Mouse (Mus musculus) cerebellum, adult 8-10 months (tissue): ENCODE measurements at regions not wholly inside any gene's neighbourhood (a gene's known extent, or its start where the extent isn't known, plus 50 kb on each side); places are given as distances from the start of the nearest gene placed in this dataset.

ENCODE experiments used
- DNase-seq: peaks from one replicate; pipeline ENCODE4 v3.0.0; 2022

DNA sequence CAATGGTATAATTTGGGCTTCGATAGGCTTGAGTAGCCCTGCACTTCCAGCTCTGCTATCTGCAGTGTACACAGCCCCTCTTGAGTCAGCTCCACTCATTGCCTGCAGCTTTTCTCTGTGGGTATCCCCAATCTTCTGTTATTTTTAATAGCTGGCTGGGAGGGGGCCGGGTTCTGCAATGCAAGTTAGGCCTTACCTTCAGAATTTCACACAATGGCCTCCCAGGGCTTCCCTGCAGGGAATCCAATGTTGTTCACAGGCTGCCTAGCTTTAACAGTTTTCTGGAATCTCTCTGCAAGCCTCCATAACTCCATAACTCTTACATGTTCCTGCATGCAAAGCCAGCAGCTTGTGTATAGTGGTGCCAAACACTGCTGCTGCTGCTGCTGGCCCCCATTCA is 197.7 kb upstream of the Fam92a start:
- no peak for DNase-seq

DNA sequence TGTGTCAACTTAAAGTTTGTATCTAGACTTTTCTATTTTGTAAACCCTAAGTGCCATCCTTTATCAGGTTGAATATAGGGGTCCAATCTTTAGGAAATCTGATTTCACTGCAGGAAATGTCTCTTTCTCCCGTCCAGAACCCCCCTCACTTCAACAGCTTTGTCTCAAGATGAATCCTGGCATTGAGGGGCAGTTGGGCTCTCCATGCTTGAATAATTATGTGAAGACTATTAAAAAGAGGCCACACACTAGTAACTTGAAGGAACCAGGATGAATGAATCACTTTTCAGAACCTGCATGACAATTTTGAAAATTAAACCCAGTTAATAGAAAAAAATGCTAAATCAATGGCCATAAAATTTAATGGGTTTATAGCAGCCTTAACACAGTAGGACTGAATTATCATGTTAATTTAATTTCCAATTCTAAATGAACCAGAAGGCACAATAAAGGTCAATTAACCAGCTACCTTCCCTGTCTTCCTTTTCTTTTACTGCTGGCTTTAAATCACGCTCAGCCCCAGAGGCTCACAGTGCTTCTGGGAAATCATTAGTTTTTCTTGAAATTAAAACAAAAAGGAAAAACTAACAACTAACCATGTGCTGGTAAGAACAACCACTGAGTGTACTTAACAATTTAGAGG is 185.3 kb upstream of the Fam92a start:
- DNase-seq: no peak

DNA sequence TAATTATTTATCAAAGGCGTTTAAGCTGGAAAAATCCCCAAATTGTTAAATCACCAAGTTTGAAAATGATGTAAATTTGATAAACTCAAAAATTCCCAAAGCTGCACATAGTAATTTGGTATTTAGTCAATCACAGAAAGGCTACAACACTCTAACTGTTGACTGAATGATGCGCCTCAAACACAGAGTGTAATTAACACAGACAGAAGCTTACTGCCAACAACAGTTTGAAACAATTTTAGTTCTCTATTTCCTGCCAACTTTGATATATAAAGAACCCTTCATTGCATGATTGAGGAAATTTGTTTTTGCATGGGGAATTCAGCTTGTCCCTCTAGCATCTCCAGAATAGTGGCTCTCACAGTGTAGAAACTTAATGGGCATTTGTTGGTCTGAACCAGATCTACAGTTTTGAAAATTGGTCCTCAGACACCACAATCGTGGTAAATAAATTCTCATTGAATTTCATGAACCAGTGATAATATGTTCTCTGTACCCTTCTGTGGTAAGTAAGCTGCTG is 181.6 kb upstream of the Fam92a start:
- no peak for DNase-seq

DNA sequence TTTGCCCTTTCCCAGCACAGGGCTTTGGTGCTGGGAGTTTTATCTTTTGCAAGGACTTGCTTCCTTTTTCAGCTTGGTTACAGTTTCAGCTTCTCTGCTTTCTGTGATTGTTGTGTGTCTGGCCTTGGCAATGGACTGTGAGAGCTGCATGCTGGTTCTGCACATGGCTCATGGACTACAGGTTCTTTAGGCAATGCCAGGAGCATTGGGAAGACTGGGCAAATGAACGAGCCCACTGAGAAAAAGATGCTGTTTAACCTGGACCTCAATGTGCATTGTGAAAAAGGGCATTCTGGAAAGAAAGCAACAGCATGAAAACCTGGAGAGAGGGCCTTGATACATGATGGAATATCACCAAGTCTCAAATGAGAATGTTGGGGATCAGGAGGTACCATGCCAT is 167.4 kb upstream of the Fam92a start:
- DNase-seq: no peak

DNA sequence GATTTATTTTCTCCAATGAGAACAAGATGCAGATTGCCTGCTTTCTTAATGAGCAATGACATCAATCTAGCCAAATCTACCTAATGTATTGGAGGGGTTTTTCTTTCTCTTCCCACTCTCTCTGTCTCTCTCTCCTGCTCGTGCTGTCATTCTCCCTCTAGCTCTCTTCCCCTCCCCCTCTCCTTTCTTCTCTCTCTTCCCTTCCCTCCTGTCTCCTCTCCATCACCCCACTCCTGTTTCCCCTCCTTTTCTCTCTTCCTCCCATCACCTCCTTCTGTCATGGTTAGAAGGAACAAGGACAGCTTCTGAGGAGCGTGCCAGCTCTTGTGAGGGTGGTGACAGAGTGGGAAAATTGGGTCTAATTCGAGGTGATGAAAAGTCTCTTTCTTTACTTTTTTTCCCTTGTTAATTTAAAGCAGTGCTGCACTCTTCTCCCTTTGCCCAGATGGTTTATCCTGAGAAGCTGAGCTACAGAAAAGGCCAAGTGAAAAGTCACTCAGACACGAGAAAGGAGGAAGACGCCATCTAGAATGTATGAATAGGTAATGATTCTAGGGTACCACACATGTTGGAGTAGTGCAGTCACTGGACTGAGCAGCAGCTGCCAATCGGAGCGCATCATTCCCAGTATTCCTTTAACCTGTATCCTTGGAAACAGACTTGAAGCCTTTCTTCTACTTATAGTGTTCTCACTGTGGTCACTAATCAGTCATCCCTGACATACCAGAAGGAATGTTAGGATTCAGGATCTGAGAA is 163.2 kb upstream of the Fam92a start:
- DNase-seq: no peak

DNA sequence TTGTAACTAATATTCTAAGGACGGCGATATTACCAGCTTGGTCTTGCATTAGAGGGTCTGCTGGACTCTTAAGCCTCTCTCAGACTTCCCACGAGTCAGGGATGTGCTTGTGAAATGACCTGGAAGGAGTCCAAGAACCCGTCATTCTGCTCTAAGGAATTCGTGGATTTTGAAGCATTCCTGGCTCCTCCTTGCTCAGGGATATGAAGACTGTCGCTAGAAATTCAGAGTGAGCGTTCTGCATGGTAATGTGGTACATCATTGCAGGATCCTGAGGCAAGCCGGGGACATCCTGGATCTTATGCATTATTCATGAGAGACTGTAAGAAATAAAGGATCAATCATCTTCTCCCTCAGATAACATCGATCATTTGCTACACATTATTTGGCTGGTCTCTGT is 162.6 kb upstream of the Fam92a start:
- DNase-seq: no peak

DNA sequence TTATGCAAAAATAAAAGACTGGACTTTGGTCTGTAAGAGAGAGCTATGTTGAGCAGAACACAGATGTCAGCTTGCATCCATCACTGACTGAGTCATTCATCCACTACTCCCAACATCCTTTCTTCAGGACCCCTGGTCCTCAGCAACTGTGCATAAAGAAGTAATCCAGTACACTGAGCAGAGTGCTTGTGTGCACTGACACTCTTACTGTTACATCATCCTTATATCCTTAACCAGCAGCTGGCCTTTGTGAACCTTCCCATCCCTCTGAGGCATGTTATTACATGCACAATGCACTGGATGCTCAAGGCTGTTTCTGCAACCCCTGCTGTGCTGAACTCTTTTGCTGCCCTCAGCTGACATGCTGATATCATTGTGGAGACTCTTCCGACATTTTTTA is 144.2 kb upstream of the Fam92a start:
- no peak for DNase-seq

DNA sequence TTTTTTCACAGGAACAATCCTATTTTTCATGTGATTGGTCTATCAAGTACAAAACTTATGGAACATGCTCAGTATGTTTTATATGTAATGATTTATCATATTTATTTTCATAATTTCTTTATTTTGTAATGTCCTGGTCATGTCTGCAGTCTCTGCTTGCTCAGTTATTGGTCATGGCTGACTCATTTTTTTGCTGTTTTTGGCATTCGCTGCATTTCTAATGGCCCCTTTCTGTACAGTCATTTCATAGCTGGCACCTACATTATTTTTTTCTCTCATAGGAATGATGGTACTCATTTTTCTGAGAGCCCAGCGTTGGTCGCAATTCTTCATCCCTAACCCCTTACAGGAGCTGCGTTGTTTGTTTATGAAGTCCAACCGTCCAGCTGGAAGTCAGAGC is 136.5 kb upstream of the Fam92a start:
- DNase-seq: no peak

DNA sequence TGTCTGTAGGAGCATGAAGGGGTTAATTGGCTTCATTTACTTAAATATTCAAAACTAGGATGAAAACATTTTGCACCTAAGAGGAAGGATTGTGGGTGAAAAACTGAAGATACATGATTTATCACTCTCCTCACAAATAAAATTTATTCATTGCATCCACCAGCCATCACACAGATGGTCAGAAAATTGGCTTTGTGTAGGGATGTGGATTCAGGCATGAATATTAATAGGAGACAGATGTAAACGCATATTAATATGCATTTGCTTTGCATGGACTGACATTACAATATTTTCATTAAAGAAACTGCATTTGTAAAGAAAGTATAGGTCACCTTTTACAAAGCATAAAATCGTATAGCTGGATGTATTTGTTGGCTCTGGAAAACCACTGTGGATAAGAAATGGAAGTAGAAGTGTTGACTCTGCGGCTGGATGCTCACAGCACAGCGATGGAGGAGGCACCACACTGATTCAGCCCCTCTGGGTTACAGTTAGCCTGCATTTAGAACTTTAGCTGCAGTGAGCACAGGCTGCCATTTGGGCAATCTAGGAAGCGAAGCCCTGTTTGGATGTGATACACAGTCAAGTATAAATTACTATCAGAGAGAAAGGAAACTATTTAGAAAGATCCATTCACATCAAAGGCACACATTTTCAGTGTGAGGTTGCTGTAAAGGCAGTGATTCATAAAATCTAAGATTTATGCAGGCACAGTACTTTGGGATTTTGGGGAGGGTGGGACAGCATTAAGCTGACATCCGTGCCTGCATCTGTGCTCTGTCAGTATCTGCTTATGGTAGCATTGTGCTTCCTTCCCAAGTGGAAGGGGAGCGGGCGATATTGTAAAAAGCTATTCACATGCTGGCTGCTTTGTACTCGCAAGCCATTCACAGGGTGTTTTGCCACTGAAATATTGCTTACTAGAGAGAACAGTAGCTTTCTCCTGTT is 135.1 kb upstream of the Fam92a start:
- no peak for DNase-seq

DNA sequence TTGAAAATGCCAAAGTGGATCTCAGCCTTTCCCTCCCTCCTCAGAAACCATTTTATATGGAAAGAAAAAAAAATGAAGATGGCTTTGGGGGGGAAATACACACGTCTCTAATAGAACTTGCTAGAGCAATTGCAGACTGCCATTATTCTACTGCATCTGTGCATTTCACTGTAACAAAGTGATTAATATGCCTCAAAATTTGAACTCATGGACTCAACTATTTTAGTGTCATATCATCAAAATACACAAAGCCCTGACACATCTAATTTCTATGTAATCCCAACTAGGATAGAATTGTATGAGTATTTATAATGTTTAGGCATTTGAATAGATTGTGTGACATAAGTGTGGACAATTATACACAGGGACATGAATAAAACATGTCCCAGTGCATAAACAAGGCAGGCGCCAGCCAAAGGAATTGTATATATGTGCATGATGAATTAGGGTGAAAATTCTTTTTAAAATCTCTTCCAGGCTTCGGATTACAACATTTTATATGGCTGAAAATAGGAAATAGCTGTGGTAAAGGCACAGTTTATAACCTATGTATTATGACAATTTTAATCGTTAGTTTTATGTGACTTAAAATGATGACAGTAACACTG is 115.4 kb upstream of the Fam92a start:
- no peak for DNase-seq

DNA sequence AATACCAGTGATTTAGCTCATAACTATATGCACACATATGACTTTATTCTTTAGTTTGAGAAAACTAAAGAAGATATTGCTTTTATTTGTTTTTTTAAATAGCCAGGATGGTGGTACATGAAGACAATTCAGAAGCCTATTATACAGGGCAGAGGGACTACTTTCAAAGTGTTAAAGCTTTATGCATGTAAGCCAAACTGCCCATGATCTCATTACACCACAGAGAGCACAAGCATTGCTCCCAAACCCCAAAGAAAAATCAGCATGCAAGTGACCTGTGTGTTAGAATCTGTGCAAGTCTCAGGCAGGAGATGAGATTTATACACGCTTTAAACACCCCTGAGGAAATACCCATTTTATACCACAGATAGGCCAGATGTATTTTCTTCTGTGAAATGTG is 114.6 kb upstream of the Fam92a start:
- no peak for DNase-seq

DNA sequence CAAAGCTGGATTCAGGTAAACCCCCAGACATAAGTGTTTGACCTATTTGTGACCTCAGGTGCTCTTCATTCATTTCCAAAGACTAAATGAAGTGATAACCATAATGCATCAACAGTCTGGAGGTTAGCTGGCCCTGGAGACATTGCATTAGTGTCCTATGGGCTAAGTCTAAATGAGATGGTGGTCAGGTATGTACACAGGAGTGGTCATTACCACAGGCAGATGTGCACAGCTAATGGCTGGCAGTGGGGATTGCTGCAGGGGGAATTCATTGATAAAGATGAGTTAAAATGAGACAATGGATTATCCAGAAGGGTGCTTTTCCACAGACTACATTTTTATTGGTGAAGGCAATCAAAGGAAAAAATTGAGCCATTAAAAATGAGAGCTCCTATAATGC is 114.2 kb upstream of the Fam92a start:
- DNase-seq: no peak

DNA sequence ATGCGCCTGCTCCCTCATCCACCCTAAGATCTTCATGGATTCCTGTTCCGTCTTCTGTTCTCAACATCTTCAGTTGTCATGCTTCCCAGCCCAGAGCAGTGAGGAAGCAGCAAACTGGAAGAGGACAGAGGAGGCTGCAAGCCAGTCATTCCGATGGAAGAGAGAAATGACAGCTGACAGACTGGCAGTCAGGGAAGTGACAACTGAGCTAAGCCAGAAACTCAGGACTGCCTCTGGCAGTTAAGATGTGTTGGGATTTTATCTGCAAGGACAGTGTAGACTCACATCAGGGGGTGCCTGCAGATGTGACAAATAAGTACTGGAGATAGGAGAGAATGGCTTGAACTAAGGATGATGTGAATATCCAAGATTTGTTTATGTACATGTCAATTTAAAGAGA is 106.1 kb upstream of the Fam92a start:
- no peak for DNase-seq

DNA sequence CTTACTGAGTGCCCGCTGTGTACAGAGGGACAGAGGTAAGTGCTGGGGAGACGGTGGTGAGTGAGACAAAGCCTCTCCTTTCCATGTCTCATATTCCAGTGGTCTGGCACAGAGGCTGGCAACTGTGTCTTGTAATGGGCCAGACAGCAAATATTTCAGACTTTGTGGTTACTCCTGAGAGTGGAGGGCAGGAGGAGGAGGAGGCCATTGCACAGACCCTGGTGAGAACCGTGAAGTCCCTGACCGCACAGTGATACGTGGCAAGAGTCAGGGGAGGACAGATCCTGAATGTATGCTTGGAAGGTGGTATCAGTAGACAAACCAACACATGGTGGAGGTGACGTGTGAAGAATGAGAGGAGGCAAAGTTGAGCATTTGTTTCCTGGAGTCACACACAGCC is 101.6 kb upstream of the Fam92a start:
- DNase-seq: no peak

DNA sequence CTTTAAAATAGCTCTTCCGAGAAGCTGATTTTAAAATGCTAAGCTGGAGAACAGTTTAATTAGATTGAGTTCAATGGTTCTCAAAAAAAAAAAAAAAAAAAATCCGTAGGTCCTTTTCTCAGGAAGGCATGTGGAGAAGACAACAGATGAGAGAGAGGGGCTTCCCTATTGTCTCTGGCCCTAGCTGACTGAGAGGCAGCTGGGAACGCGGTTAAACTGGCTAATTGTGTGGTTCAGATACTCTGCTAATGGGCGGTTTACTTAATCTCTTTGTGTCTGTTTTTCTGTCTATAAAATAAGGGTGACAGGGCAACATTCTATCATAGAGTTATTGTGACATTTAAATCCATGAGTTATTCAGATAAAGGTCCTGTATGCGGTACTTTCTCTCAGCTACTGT is 101.1 kb upstream of the Fam92a start:
- no peak for DNase-seq

DNA sequence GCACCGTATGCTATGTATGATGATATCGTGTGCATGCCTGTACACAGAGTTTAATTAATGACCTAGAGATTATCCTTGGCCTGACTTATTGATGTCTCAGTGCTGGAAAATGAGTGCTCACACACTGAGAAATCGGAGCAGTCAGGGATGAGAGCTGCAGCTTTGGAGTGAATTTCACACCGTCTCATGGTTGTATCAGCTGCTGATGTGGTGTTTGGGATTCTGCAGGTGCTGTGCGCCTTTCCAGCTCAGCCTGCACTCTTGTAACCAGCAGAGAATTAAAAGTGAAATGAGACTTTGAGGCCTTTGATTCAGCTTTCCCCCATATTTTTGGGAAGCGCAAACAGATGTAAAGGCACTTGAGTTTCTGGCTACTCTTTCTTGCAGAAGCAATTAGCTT is 100.6 kb upstream of the Fam92a start:
- no peak for DNase-seq

DNA sequence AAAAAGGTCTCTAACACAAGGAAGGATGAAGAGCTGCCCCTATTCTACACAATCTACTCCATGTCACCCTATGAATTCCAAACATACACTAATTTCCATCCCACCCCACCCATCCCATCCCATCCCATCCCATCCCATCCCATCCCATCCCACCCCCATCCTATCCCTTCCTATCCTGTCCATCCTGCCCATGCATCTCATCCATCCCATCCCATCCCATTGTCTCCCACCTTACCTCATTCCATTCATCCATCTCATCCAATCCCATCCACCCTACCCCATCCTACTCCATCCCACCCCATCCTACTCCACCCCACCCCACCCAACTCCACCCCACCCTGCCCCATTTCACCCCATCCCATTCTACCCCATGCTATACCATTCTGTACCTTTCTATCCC is 91.9 kb upstream of the Fam92a start:
- no peak for DNase-seq

DNA sequence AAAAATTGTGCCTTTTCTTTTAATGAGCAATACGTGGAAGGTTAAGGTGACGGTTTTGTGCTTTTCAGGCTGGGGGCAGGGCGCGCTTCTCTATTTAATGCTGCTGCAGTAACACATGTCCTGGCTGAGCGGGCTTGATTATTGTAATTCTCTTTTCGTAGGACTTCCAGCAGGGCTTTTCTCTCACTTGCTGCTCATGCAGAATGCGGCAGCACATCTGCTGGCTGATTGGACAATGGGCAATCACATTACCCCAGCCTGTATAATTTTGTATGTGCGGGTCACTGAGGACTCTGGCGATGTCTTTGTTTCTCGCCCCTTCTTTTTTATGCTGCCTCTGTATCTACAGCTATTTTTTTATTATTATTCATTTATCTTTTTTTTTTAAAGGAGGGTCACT is 91.4 kb upstream of the Fam92a start:
- DNase-seq: no peak

DNA sequence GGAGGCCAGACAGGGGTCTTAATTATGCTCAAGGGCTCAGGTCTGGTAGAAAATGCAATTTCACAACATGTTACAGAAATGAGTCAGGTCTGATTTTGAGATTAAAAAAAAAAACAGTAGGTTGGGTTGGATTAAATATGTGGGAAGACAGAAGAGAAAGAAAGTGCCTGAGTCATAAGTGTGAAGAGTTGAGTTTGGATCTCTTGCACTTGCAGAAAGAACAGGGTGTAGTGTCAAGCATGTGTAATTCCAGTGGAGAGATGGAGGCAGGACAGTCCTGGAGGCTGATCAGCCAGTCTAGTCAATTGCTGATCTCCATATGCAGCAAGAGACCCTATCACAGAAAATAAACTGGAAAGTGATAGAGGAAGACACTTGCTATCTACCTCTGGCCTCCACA is 76.2 kb upstream of the Fam92a start:
- DNase-seq: no peak

DNA sequence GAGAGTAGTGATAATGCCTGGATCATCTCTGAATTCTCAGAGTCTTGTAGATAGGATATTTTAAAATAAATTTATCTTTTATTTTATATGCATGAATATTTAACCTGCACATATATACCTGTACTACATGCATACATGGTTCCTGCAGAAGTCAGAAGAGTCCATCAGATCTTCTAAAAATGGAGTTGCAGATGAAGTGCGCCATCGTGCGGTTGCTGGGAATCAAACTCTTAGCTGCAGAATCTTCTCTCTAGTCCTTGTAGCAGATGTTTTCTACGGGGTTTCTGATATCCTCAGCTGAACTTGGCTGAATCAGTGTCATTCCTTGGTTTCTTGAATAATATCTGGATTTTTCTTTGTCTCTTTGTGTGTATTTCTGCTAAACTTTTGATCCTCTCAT is 74.8 kb upstream of the Fam92a start:
- no peak for DNase-seq

DNA sequence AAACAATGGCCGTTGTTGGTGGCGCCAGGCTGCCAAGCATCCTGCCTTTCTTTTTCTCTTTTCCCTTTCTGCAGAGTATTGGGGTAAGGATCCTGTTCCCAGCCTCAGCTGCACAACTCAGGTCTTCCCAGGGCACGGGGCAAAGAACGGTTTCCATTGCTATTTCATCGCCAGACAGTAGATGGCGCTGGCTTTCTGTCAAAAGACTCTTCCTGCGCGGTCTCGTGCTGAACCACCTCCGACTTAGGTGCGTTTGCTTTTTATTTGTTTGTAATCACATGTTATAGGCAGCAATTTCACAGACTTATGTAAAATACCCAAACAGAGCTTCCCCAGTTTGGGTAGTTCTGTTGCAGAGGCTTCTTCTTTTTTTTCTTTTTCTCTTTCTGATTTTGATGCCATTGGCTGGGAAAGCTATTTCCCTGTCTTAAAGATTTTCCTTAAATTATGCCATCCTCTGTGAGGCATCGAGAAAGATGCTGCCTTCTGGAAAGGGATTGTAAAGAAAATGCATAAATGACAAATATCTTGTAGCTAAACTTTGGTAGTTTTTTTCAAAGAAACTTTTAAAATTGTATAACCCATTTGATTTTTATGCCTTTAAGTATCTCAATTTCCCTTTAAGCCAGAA is 69.2 kb upstream of the Fam92a start:
- peak; percentile 67 for DNase-seq

DNA sequence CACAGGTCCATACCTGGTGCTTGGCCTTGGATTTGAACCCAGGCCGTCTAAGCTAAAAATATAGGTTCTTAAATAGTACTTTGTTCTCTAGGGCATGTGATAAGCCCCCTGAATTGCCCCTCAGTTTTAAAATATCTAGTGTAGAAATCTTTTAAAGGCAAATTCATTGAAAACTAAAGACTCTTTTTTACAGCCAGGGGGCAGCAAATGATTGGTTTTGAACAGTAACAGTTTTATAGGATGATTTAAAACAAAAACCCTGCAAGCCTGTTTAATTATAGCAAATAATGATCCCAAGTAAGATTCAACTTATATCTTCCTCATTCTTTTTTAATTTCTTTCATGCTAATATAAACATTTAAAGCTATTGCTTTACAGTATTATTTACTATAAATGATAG is 58.9 kb upstream of the Fam92a start:
- peak; percentile 12 for DNase-seq
